Mouse (Mus musculus) T-helper 17 cell (primary cell): ENCODE measurements around the gene Olfr107.

Experiments used
- in situ Hi-C, 2 experiments: fragments of 300-600 bp; cut with MboI, MseI; formaldehyde crosslinking; loops; 1 replicate in 1 of 2; 2 replicates in 1 of 2; pipeline ENCODE4 v1.15.1; 2025; ENCODE audit warnings: high pct_unique_total_duplicates in 2 of 2

Olfr107 gene

GRCm38 (mm10) chr17:37398926-37399325 is at the start of gene Olfr107:
Gene Olfr107 (plus strand): TSS chr17:37399226.
- in situ Hi-C loops = no loop called here

- in situ Hi-C loops = no loop called here
Measured at GRCm38 (mm10) chr17:37359282-37359681, 39.7 kb upstream of the Olfr107 start, which contains the start of gene Olfr104-ps. Gene Olfr104-ps (plus strand): TSS chr17:37359582.

DNA sequence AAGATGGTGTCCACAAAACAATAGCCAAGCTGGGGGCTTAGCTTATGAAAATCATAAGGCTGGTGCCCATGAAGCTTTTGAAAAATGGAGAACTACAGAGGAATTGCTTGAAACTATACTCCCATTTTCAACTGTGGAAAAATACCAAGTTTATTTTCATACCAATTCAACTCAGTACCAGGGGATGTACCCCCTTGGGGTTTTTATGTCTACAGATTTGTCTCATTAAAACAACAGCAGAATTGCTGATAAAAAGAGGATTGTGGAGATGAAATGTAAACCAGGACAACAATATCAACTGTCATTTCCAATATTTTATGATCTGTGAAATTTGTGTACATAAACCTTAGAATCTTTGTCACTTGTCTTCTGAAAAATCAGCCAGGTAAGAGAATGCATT is 20.3 kb upstream of the Olfr107 start, which contains the start of gene Olfr105-ps:
Gene Olfr105-ps, plus strand, starts transcription at position 301 of the 400 bp plus-strand sequence.
- in situ Hi-C loops = no loop called here

GRCm38 (mm10) chr17:37390093-37390492 is 8.9 kb upstream of the Olfr107 start, which contains the start of gene Olfr106-ps:
Gene Olfr106-ps (plus strand): TSS chr17:37390393.
- in situ Hi-C loops = no loop called here

- in situ Hi-C loops = no loop called here
Measured at GRCm38 (mm10) chr17:37413380-37413779, 14.4 kb downstream of the Olfr107 start.

DNA sequence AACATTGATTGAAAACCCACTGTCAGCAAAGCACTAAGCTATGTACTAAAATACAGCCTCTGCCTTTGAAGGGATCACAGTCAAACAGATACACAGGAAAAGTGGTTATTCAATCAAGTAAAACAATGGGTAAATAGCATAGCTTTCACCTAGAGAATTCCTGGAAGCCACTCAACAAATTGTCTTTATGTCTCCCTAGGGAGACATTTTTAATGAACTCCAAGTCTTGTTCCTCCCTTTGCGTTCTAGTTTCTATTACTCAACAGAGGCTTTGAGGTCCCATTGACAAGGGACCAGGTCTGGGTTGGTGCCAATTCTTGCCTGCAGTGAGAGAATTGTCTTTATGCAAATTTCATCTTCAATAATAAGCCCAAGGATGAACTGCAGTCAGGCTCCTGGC is 46.2 kb downstream of the Olfr107 start, which contains the start of gene Olfr108:
Gene Olfr108, plus strand, starts transcription at position 301 of the 400 bp plus-strand sequence.
- in situ Hi-C loops = no loop called here
